Mouse (Mus musculus) right cerebral cortex, postnatal 25 days (tissue): ENCODE measurements around the gene Cwc27.

ENCODE experiments used
- DNase-seq: peaks from one replicate; pipeline ENCODE4 v3.0.0; 2022

Gene Cwc27

DNA sequence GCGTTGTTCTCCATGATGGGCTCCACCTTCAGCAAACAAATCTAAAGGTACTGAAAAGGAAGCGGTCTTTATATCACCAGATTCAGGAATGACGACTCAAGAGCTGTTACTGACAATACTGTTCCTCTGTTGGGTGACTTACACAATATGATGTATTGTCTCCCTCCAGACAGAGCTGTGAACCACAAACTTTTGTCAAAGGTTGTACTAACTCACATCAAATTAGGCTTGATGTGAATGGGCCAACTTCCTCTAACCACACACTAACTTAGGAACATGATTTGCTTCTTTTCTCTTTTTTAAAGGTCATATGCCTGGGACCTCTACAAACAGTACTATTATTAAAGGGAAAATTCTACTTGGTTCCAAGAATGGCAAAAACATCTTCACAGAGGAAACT lies 53.7 kb downstream of the Cwc27 start:
- DNase-seq = no peak

DNA sequence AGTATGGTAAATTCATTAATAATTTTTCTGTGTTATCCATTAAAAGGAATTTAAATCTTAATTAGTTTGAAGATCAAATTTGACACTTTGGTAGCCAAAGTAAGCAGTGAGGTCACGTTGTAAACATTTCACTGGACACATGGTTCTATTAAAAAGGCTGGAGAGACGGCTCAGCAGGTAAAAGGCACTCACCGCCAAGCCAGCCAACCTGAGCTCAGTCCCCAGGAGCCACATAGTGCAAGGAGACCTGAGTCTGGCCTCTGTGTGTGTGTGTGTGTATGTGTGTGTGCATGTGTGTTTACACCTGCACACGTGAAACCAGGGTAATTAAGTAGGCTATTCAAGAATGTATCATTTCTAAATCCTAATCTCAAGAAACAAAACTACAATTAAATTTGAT lies 54.5 kb downstream of the Cwc27 start:
- DNase-seq = no peak

DNA sequence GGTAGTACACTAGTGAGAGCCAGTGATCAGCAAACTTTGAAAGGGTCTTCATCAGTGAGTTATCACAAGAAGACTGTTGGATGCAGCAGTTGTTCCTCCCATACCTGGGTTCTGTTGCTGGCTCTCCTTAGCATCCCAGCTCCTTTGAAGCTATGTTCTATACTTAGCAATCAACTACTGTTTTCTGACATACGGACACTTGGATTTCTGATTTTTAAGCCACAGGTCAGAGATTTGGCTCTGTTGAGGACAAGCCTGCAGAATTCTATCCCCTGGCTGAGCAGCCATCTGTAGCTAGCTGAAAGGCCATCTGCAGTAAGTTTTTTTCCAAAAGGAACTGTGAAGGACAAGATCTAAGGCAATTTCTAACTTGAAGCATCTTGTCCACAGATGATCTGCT lies 57.6 kb downstream of the Cwc27 start:
- DNase-seq = no peak

DNA sequence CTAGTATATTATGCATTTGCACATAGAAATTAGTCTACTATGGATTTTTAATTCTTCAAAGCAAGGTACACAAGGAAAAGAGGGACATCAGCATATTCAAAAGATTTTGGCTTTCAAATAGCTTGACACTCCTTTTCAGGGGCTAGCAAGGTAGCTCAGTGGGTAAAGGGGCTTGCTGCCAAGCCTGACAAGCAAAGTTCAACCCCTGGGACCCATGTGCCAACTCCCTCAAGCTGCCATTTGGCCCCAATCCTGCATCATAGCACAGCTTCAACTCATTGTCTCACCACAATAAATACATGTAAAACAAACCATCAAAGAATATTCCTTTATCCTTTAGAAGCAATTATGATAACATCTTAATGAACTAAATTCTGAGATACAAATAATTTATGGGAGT lies 69.9 kb downstream of the Cwc27 start:
- DNase-seq = no peak

DNA sequence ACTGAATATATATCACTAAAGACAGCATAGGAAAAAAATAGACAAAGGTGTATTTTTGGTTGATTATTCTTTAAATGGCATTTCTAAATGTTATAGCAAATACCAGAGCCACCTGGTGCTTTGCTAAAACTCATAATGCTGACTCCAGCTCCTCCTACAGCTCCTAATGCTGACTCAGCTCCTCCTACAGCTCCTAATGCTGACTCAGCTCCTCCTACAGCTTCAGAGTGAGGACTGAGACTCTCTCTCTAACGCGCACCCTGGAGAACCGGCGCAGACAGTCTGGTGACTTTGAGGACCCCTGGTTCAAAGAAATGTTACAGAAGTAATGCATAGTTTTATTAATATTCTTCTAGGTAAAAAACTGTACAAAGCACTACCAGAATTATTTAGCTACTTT lies 74.1 kb downstream of the Cwc27 start:
- no peak for DNase-seq

DNA sequence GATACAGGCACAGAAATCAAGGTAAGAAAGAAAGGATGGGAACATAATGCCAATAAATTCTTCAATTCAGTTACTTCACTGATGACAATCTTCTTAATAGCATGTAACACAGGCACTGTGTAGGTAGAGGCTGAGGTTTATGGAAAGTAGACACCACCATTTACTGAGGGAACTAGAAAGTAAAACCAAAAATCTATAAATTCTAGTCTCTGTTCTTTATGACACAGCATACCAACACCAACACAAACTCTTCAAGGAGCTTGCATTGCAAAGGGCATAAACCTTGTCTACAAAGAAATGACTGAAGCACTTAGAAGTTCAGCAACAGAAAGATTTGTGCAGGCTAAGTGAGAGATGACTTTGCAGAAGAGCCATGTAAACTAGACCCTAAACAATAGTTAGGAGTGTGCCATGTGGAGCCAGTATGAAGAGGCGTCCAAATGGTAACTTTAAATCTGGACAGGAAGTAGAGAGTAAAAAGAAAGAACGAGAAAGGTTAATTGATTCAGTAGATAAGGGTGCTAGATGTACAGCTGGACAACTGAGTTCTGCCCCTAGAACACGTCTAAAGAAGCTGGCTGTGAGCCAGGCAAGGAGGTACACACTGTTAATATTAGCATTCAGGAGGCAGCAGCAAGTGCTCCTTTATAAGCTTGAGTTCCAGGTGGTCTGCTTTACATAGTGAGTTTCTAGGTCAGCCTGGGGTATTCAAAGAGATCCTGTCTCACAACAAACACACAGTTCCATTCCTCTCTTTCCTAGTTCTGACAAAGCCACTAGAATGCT lies 87.5 kb downstream of the Cwc27 start:
- DNase-seq = no peak

DNA sequence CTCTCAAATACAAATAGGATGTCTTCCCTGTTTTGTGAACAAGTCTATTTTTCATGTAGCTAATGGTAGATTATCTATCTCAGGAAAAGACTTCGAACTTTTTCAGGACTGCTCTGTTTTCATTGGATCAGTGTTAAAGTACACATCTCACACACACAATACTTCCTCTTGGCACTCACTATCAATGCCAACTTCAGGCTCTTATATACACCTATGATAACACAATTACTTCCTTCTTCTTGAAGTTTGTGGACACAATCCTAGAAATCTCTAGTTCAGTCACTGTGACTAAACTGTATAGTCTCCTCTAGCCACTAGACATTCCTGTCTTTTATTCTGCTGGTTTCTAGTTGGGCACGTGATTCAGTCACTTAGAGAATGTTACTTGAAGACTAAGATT lies 89.3 kb downstream of the Cwc27 start:
- no peak for DNase-seq

DNA sequence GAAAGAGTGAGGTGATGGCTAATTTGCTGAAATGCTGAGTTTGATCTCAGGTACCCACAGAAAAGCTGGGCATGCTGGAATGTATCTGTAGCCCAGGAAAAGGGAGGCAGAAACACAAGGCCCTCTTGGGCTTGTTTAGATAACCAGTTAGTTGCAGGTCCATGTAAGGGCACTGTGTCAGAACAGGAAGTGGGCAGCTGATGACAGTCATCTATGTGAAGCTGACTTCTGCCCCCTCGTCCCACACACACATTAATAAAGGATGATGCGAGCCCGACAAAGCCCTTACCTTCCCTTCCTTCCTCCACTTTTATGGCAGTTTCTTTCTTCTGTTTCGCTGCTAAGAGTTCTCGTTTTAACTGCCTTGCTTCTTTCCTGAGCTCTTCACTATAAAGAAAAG lies 96.8 kb downstream of the Cwc27 start:
- DNase-seq = no peak

DNA sequence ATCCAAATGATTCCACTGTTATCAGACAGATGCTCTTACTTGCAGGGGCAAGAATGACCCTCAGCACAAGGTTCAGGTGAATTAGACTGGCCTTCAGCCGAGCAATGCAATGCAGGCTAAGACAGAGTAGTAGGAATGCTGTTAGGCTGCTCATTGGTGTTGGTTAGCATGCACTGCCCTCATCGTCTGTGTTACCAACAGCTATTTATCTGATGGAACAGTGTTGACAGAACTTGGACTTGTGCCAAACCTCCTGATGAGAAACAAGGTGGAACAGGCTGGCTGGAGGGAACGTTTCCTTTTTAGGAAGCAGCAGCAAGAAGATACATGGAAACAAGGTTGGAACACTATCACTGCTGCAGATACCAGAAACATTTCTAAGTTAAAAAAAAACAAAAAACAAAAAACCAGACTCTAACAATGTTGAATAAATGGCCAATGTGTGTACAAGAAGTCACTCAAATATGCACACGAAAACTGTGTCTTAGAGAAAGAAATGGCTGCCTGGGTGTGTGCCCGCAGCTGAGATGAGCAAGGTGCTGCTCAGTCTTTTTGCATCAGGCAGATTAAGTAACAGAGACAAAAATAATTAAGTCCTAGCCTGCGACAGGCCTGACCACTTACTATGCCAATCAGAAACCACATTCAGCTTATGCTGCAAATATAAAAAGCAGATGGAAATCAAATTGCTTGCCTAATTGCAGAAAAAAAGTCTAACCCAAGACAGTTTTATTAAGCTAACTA lies 122.2 kb downstream of the Cwc27 start:
- no peak for DNase-seq

DNA sequence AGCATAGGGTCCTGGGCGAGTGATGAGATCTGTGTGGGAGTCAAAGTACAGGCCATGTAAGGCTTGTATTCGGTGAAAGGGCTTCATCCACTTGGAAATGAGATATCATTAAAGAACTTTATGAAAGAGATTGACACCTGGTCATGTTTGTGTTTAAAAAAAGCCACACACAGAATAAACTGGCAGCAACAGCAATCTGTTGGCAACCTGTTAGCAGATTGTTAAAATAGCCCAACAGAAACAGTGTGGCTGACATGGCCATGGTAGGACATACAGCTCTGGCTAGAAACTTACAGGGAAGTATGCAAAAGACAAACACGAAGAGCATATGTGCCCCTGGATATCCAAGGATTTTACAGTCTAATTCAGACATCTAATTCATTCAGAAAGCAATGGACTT lies 124.2 kb downstream of the Cwc27 start:
- DNase-seq = no peak

DNA sequence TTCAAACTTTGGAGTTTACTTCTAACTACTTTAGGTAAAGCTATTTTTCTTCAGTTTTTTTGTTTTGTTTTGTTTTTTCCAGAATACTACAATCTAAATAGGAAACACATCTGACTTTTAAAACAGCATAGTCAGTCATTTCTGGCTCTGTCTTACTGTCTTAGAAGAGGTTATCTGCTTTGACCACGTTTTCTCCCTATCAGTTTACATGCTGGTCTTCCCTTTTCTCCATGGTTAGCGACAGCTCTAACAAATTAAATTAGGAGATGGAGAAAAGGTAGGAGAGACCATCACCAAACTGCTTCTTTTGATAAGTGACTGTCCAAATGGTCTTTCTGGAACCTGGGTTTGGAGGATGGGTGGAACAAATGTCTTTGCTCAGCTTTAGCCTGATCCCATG lies 131.4 kb downstream of the Cwc27 start:
- DNase-seq = no peak

DNA sequence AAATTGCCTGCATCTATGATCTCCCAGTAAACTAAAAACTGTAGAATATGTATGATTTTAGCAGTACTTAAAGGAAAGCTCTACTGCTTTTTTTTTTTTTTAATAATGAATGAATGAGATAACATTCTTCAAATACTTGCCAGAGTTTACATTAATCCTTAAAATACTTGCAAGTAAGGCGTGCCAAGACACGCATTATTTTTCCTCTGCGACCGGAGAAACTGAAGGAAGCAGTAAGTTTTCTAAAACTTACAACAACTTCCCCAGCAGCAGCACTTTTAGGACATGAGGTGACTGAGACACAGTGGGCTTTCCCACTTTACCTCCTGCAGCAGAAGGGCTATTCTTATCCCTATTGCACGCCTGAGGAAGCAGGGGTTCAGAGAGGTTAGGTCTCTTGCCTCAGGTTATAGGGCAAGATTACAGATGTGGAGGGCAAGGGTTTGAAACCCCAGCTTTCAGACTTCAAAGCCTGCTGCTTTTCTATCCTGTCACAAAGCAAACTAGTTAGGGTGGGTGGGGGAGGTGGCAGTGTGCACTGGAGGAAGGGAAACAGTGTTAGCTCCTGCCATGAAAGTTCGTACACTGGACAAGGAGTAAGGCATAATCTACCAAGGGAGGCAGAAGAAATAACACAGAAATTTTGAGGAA lies 132.5 kb downstream of the Cwc27 start:
- DNase-seq = no peak

DNA sequence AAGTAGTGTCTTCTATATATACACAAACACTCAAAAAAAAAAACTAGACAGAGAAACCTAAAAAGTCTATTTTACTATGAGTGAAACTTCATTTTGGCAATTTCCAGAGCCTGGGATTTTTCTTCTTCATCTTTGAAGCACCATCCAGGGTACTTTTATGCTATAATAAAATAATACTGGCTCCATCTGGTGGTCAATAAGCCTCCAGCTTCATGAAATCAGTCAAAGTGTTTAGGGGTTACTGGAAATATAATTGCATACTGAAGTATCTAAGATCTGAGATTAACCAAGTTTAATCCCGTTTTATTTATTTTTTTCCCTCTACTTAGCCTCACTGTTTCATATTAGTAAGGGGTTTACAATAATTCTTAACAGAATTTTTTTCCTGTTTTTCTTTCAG lies 135.7 kb downstream of the Cwc27 start:
- no peak for DNase-seq

DNA sequence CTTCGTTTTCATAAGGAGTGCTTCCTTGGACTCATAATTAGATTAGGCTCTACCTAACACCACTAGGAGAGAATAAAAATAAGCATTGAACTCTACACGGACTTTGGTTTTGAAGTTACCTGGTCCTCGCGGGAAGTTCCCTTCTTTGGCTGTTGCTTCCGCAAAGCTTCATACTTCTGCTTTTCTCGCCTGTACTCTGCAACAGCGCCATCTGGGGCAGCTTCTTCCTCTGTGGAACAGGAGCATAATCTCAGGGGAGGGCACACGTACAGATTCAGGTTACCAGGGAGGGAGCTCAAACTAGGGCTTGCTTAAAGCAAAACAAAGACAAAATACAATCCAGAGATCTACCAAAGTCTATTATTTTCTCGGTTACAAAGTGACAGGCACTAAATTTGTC lies 155.8 kb downstream of the Cwc27 start:
- DNase-seq = no peak

DNA sequence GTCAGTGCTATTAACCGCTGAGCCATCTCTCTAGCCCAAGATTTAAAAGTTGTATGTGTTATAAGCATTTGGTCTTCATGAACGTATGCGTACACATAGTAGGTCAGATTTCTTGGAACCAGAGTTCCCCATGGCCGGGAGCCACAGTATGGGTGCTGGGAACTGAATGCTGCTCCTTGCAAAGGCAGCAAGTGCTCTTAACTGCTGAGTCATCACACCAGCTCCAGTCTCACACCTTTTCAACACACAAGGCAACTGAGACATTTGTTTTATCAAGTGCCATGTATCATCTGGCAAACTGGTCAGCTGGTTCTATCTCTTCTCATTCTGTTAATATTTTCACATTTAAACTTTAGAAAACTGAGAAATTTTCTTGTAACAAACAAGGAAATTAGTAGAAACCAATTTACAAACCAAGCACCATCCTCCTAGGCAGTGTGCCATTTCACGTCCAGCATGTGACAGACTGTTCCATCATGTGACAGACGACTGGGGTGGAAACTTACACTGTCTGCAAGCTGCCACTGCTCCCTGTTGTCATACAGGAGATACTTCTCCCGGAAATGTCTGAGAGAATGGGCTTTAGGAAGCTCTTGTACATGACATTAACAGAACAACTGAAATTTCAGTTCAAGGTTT lies 156.8 kb downstream of the Cwc27 start:
- DNase-seq = no peak

DNA sequence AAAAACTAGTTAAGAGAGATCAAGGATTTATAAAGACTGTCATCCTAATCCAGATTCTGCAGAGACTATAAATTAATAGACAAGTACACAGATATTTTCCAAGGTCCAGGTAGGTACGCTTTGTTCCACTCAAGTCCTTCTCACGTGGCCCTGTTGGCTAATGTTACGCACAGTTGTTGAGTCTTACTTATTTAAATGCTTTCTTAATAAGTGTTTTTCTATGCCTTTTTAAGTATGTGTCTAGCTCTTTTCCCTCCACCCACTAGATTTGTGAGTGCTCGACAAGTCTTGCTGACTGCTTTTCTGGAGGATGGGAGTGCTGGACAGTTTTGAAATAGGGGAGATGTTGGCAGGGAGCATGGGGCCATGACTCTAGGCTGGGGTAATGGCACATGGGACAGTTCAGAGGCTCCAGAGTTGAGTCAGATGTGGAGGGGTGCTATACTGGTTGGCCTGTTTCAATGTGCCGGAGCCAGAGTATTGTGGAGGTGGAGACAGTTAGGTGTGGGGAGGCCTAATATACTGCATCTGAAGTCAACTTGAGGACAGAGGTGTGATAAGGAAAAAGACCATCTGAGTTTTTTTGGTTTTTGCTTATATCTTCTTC lies 160.2 kb downstream of the Cwc27 start:
- DNase-seq = no peak

DNA sequence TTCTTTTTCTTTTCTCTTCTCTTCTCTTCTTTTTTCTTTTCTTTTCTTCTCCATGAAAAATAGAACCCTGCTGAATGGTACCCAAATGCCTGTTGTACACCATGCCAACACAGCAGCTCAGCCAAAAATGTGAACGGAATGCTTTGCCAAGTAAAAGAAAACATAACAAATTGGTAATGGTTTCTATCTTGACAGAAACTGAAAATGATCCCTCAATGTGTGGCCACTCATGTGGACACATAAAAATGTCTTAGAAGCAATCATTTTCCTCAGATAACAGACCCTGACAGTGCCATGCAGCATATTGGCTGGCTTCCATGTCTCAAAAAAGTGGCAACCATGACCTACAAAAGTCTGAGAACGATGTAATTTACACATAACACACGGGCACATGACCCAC lies 161.8 kb downstream of the Cwc27 start:
- DNase-seq = no peak

DNA sequence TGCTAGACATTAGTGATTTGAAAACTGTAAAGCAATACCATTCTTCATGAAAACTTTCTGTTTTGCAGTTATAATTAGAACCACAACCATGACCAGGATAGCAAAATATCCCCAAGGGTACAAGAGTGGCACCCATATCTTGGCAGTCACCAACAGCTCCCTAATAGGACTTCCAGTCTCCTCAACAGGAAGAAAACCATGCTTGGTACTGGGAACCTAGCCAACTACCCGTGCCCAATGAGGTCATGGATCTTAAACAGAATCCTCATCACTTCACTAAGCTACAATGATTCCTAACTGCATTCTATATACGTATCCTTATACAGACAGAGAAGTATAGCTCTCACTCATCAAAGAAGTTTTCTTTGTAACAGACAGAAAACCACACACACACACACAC lies 165.2 kb downstream of the Cwc27 start:
- DNase-seq = no peak

DNA sequence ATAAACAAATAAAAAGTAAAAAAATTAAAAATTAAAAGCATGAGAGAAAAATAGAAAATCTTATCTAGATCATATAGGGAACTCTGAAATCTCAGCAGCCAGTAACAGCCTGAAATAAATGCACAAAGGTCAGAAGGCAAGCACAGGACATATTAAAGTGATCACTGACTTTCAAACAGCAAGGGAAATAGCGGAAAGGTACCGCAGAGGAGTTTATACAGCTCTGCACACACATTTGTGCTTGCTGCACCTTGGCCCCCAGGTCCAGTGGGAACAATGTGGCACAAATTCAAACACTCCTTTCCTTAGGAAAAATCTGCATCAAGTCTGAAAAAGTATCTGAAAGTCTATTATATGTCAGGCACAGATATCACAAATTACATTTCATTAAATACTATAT lies 166.3 kb downstream of the Cwc27 start:
- no peak for DNase-seq

DNA sequence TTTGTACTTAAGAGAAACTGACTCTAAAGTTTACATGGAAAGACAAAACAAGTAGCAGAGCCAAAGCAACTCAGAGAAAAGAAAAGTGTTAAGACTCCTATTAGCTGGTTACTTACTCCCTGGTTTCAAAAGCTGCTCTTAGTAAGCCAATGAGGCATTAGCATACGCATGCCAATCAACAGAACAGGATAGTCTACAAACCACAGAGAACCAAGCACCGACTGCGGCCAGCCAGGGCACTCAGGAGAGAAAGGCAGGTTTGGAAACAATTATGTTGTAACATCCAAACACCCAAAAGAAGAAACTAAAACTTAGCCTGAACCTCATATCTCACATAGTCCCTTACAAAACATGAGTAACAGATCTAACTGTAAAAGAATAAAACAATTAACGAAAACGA lies 166.8 kb downstream of the Cwc27 start:
- DNase-seq = no peak

DNA sequence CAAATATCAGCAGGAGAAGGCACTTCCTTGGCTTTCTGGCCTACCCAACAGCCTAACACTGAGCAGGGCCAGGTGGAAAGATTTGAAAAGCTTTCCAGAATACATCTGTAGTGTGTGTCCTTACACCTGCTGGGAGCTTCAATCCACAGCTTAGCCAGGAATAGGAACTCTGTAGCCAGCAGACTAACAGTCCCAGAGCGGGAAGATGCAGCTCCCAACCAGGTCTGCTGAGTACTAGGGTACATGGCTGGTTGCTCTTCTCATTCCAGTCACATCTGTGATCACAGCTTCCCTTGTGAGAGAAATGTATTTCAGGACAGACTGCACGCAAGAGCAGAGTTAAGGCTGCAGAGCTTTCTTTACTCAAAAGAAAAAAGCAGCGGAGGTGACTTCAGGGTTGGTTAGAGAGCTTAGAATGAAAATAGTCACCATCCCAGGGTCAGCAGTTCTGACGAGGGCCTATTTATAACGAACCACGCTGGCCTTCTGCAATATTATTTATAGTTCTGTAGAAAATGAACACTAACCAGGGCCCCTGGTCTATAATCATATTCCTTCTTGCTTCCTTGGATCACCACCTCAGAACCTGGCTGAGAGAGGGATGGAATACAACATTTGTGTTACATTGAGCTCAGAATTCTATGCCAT lies 171.0 kb downstream of the Cwc27 start:
- no peak for DNase-seq

DNA sequence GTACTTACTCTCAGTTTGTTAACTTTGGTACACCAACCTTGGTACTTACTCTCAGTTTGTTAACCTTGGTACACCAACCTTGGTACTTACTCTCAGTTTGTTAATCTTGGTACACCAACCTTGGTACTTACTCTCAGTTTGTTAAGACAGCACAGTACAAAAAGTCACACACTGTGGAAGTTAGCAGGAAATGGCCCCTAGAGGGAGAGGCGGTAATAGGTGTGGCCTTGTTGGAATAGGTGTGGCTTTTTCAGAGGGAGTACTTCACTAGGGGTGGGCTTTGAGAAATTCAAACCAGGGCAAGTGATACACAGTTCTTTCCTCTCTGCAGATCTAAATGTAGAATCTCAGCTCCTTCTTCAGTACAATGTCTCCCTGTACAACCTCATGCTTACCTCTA lies 172.8 kb downstream of the Cwc27 start:
- DNase-seq = no peak
